Mouse (Mus musculus): ENCODE data around the gene Tshz2. TPM values are rescaled to one million over a fixed set of nuclear protein-coding genes. Genes with fewer than 3 reads are reported as not detected.
"Not testable (repeated sequence)": the region's sequence is repeated elsewhere in the genome, so short reads cannot be mapped to it uniquely, and the experiment has no call there.

The Tshz2 gene
- polyA plus RNA-seq, 1 experiment from 2014 or later: 3.4 TPM

GRCm38 (mm10) chr2:169766247-169766646 is 133.4 kb downstream of the Tshz2 start:
- Histone ChIP-seq H3K9ac (replicated peaks; ENCODE audit: low read depth) (no peak overlapping the region), H3K4me1 (ENCODE audit: insufficient read depth, low read depth, low read length) (no peaks in the 10 kb centered on the region), H3K4me3 (ENCODE audit: low read depth, low read length) (no peak overlapping the region), H3K9me3 (ENCODE audit: low read length) (no peaks in the 10 kb centered on the region), H3K36me3 (ENCODE audit: insufficient read depth, low read length) (no peaks in the 10 kb centered on the region), H3K27me3 (replicated peaks; ENCODE audit: insufficient read depth, low read length) (no peaks in the 10 kb centered on the region), H3K4me2 (replicated peaks; ENCODE audit: low read depth, low read length) (no peak overlapping the region), H3K27ac (ENCODE audit: low read length) (no peak overlapping the region)
- no peak for DNase-seq (ENCODE audit: low spot score)
- 54% methylated on average over 8 of the region's 8 CpGs for WGBS
- TF ChIP-seq CTCF (IDR thresholded peaks at IDR 0.05) (no peak), EP300 (IDR thresholded peaks at IDR 0.05) (no peak)
- no peak for ATAC-seq

- H3K36me3 ChIP-seq (ENCODE audit: insufficient read depth, low read length): no peaks in the 10 kb centered on the region
- no peak overlapping the region for H3K4me3 ChIP-seq (ENCODE audit: low read depth, low read length)
- DNase-seq (ENCODE audit: low spot score): no peak
- H3K4me2 ChIP-seq (replicated peaks; ENCODE audit: low read depth, low read length): no peak overlapping the region
- H3K4me1 ChIP-seq (ENCODE audit: insufficient read depth, low read depth, low read length): no peaks in the 10 kb centered on the region
- no peak overlapping the region for H3K9ac ChIP-seq (replicated peaks; ENCODE audit: low read depth)
- no peak for ATAC-seq
- WGBS: 72% methylated on average over 3 of the region's 3 CpGs
- no peaks in the 10 kb centered on the region for H3K9me3 ChIP-seq (ENCODE audit: low read length)
- TF ChIP-seq EP300 (IDR thresholded peaks at IDR 0.05) (no peak), CTCF (IDR thresholded peaks at IDR 0.05) (no peak)
- H3K27me3 ChIP-seq (replicated peaks; ENCODE audit: insufficient read depth, low read length): no peaks in the 10 kb centered on the region
- H3K27ac ChIP-seq (ENCODE audit: low read length): no peak overlapping the region
Observed at GRCm38 (mm10) chr2:169767281-169767680, 134.5 kb downstream of the Tshz2 start.

GRCm38 (mm10) chr2:169775078-169775477 is 142.3 kb downstream of the Tshz2 start:
- TF ChIP-seq EP300 (IDR thresholded peaks at IDR 0.05) (no peak), CTCF (IDR thresholded peaks at IDR 0.05) (no peak)
- Histone ChIP-seq H3K9me3 (ENCODE audit: low read length) (no peaks in the 10 kb centered on the region), H3K4me2 (replicated peaks; ENCODE audit: low read depth, low read length) (no peak overlapping the region), H3K4me1 (ENCODE audit: insufficient read depth, low read depth, low read length) (no peaks in the 10 kb centered on the region), H3K27ac (ENCODE audit: low read length) (no peak overlapping the region), H3K36me3 (ENCODE audit: insufficient read depth, low read length) (no peaks in the 10 kb centered on the region), H3K4me3 (ENCODE audit: low read depth, low read length) (no peak overlapping the region), H3K27me3 (replicated peaks; ENCODE audit: insufficient read depth, low read length) (no peaks in the 10 kb centered on the region), H3K9ac (replicated peaks; ENCODE audit: low read depth) (no peak overlapping the region)
- 37% methylated on average over 4 of the region's 4 CpGs for WGBS
- ATAC-seq: peak; percentile 18; the same call in 1 of the 2 replicates
- DNase-seq (ENCODE audit: low spot score): peak; percentile 34

- H3K4me1 ChIP-seq (ENCODE audit: insufficient read depth, low read depth, low read length): no peaks in the 10 kb centered on the region; the same call in 1 of the 2 replicates
- 39% methylated on average over 4 of the region's 4 CpGs for WGBS
- H3K36me3 ChIP-seq (ENCODE audit: insufficient read depth, low read length): no peaks in the 10 kb centered on the region
- H3K4me3 ChIP-seq (ENCODE audit: low read depth, low read length): no peak overlapping the region
- DNase-seq (ENCODE audit: low spot score) (peak; percentile 58), ATAC-seq (peak; percentile 72)
- TF ChIP-seq CTCF (IDR thresholded peaks at IDR 0.05) (0 out of 2 replicates have a peak, but pooled peaks have one; percentile 7), EP300 (IDR thresholded peaks at IDR 0.05) (peak; percentile 46)
- no peak overlapping the region for H3K27ac ChIP-seq (ENCODE audit: low read length)
- no peak overlapping the region for H3K9ac ChIP-seq (replicated peaks; ENCODE audit: low read depth)
- no peaks in the 10 kb centered on the region for H3K27me3 ChIP-seq (replicated peaks; ENCODE audit: insufficient read depth, low read length)
- H3K9me3 ChIP-seq (ENCODE audit: low read length): no peaks in the 10 kb centered on the region
- H3K4me2 ChIP-seq (replicated peaks; ENCODE audit: low read depth, low read length): no peak overlapping the region
Observed at GRCm38 (mm10) chr2:169777242-169777641, 144.4 kb downstream of the Tshz2 start.

- Histone ChIP-seq H3K9ac (replicated peaks; ENCODE audit: low read depth) (no peak overlapping the region), H3K27ac (ENCODE audit: low read length) (no peak overlapping the region), H3K4me1 (ENCODE audit: insufficient read depth, low read depth, low read length) (peaks cover 3% of the 10 kb centered on the region; the same call in 1 of the 2 replicates), H3K36me3 (ENCODE audit: insufficient read depth, low read length) (no peaks in the 10 kb centered on the region), H3K4me3 (ENCODE audit: low read depth, low read length) (no peak overlapping the region), H3K4me2 (replicated peaks; ENCODE audit: low read depth, low read length) (no peak overlapping the region), H3K9me3 (ENCODE audit: low read length) (no peaks in the 10 kb centered on the region), H3K27me3 (replicated peaks; ENCODE audit: insufficient read depth, low read length) (no peaks in the 10 kb centered on the region)
- DNase-seq (ENCODE audit: low spot score): no peak
- 24% methylated on average over 2 of the region's 2 CpGs for WGBS
- TF ChIP-seq CTCF (IDR thresholded peaks at IDR 0.05) (no peak), EP300 (IDR thresholded peaks at IDR 0.05) (no peak)
- no peak for ATAC-seq
Observed at GRCm38 (mm10) chr2:169777764-169778163, 145.0 kb downstream of the Tshz2 start.

GRCm38 (mm10) chr2:169778740-169779345 is 146.0 kb downstream of the Tshz2 start:
- no peaks in the 10 kb centered on the region for H3K27me3 ChIP-seq (replicated peaks; ENCODE audit: insufficient read depth, low read length)
- no peak for TF ChIP-seq EP300 (IDR thresholded peaks at IDR 0.05)
- no peak for TF ChIP-seq CTCF (IDR thresholded peaks at IDR 0.05)
- peaks cover 4% of the 10 kb centered on the region; the same call in 1 of the 2 replicates for H3K4me1 ChIP-seq (ENCODE audit: insufficient read depth, low read depth, low read length)
- H3K36me3 ChIP-seq (ENCODE audit: insufficient read depth, low read length): no peaks in the 10 kb centered on the region
- H3K4me2 ChIP-seq (replicated peaks; ENCODE audit: low read depth, low read length): no peak overlapping the region
- H3K27ac ChIP-seq (ENCODE audit: low read length): no peak overlapping the region
- no peak overlapping the region for H3K4me3 ChIP-seq (ENCODE audit: low read depth, low read length)
- 76% methylated on average over 6 of the region's 6 CpGs for WGBS
- H3K9ac ChIP-seq (replicated peaks; ENCODE audit: low read depth): no peak overlapping the region
- no peak for DNase-seq (ENCODE audit: low spot score)
- no peaks in the 10 kb centered on the region for H3K9me3 ChIP-seq (ENCODE audit: low read length)
- no peak for ATAC-seq

- not testable (repeated sequence) for H3K9ac ChIP-seq (replicated peaks; ENCODE audit: low read depth); H3K4me1 ChIP-seq (ENCODE audit: insufficient read depth, low read depth, low read length); ATAC-seq; H3K9me3 ChIP-seq (ENCODE audit: low read length); H3K27me3 ChIP-seq (replicated peaks; ENCODE audit: insufficient read depth, low read length); H3K4me3 ChIP-seq (ENCODE audit: low read depth, low read length); H3K27ac ChIP-seq (ENCODE audit: low read length); H3K36me3 ChIP-seq (ENCODE audit: insufficient read depth, low read length); DNase-seq (ENCODE audit: low spot score); H3K4me2 ChIP-seq (replicated peaks; ENCODE audit: low read depth, low read length)
Observed at GRCm38 (mm10) chr2:169781671-169782070, 148.9 kb downstream of the Tshz2 start.

Measured in lung, postnatal 0 days (tissue).